9 mouse cellular contexts compared by ENCODE assay signal in genomic region chr15:84053859-84054258, GRCm38 (mm10). TPM values are rescaled to one million over a fixed set of nuclear protein-coding genes. Genes with fewer than 3 reads are reported as not detected.
DNase-seq lines count a peak whose midpoint lies in the region; ATAC-seq lines count a peak whose summit lies in the region.
"Had no signal": no experiment of that assay in that cellular context is flagged by ENCODE, and none has a peak within 500 bp of the region (broad histone marks: within the 10 kb centered on the region; RNA-seq: fewer than 3 reads in every experiment).

No protein-coding gene starts in this region.

- ATAC-seq in kidney, embryonic 14.5 days (ENCODE audit: low FRiP score, low TSS enrichment) = no peak
- peak; percentile 87 for ATAC-seq in forebrain, embryonic 14.5 days

- no peak overlapping the region for H3K4me2 ChIP-seq in kidney, embryonic 14.5 days (replicated peaks; ENCODE audit: low read depth, low read length)
- no peak overlapping the region for H3K4me2 ChIP-seq in forebrain, embryonic 14.5 days (ENCODE audit: low read length)

- H3K4me3 ChIP-seq in kidney, embryonic 14.5 days (ENCODE audit: low read length) = no peak overlapping the region
- no peak overlapping the region for H3K4me3 ChIP-seq in forebrain, embryonic 14.5 days (ENCODE audit: low read depth, low read length)

- no peak overlapping the region for H3K9ac ChIP-seq in kidney, embryonic 14.5 days (ENCODE audit: low read depth, low read length)
- no peak overlapping the region for H3K9ac ChIP-seq in forebrain, embryonic 14.5 days (ENCODE audit: low read length)

- H3K27ac ChIP-seq in kidney, embryonic 14.5 days (ENCODE audit: low read depth, low read length) = no peak overlapping the region
- H3K27ac ChIP-seq in forebrain, embryonic 14.5 days (ENCODE audit: low read depth, low read length) = no peak overlapping the region

- intact Hi-C loops in heart, postnatal 14 days (cut with DNase I) = loop anchor here (1.0 to 10.0 kb wide), 3 partner anchors 197 to 419 kb away; no protein-coding TSS in a partner anchor

- no peaks in the 10 kb centered on the region for H3K9me3 ChIP-seq in kidney, embryonic 14.5 days (ENCODE audit: control insufficient read depth, low read length)
- H3K9me3 ChIP-seq in forebrain, embryonic 14.5 days (replicated peaks; ENCODE audit: control insufficient read depth, low read length) = no peaks in the 10 kb centered on the region

- no peaks in the 10 kb centered on the region for H3K4me1 ChIP-seq in kidney, embryonic 14.5 days (ENCODE audit: control insufficient read depth, insufficient read depth, low read length)
- peaks cover 3% of the 10 kb centered on the region for H3K4me1 ChIP-seq in forebrain, embryonic 14.5 days (ENCODE audit: control insufficient read depth, insufficient read depth, low read length)

- H3K27me3 ChIP-seq in kidney, embryonic 14.5 days (ENCODE audit: control insufficient read depth, insufficient read depth, low read length) = no peaks in the 10 kb centered on the region
- H3K27me3 ChIP-seq in forebrain, embryonic 14.5 days (replicated peaks; ENCODE audit: control insufficient read depth, insufficient read depth, low read length) = no peaks in the 10 kb centered on the region

- no peaks in the 10 kb centered on the region for H3K36me3 ChIP-seq in kidney, embryonic 14.5 days (ENCODE audit: control insufficient read depth, insufficient read depth, low read length)
- no peaks in the 10 kb centered on the region for H3K36me3 ChIP-seq in forebrain, embryonic 14.5 days (ENCODE audit: control insufficient read depth, insufficient read depth, low read length)
- H3K36me3 ChIP-seq: G1E had no signal

- 46% methylated on average over 9 of the region's 9 CpGs for WGBS in kidney, embryonic 14.5 days
- WGBS in forebrain, embryonic 14.5 days = 28% methylated on average over 9 of the region's 9 CpGs

- peak; percentile 15 for DNase-seq in kidney, adult 11 months
- peak; percentile 70 for DNase-seq in cerebellum, adult 11 months
- peak; percentile 93 for DNase-seq in forebrain, embryonic 14.5 days (ENCODE audit: low spot score)
- DNase-seq in heart, postnatal 14 days = peak; percentile 74 to 86
- DNase-seq in layer of hippocampus, adult 9-11 months = peak; percentile 61
- DNase-seq in lung, postnatal 4 days = peak; percentile 71 to 78
- DNase-seq in right cerebral cortex, postnatal 36 days (ENCODE audit: low spot score in 2 of 2) = peak; percentile 62 to 75

RNA-seq across cellular contexts. Expression of gene Efcab6, which starts 11.3 kb away (rescaled TPM):
- polyA plus RNA-seq in kidney, embryonic 14.5 days (2014; fragmentation: Nextera tagmentation; extraction: Ambion mirVana) = not detected in 2 replicates
- 2.1 and 3.0 TPM in 2 replicates for polyA plus RNA-seq in forebrain, embryonic 14.5 days (2014; fragmentation: Nextera tagmentation; extraction: Ambion mirVana)
- total RNA-seq in heart, postnatal 14 days (2021) = not detected
- total RNA-seq: G1E had no signal
- polyA plus RNA-seq: G1E had no signal

RNA-seq across cellular contexts. Expression of gene Sult4a1, which starts 51.7 kb away (rescaled TPM):
- 0.10 and 0.28 TPM in 2 replicates for polyA plus RNA-seq in kidney, embryonic 14.5 days (2014; fragmentation: Nextera tagmentation; extraction: Ambion mirVana)
- polyA plus RNA-seq in forebrain, embryonic 14.5 days (2014; fragmentation: Nextera tagmentation; extraction: Ambion mirVana) = 40.4 and 51.4 TPM in 2 replicates
- under 1 TPM; 0.14 to 0.17 TPM for total RNA-seq in heart, postnatal 14 days (2021)
- total RNA-seq: G1E had no signal
- polyA plus RNA-seq: G1E had no signal

Comparison
In these comparisons a context has a peak if more than half of its experiments do, and no peak if none do; other contexts are left out.
1. DNase-seq: peak in every context shown above with its lines; median percentile 93 in forebrain, embryonic 14.5 days; 80 in heart, postnatal 14 days; 74 in lung, postnatal 4 days; 70 in cerebellum, adult 11 months; 68 in right cerebral cortex, postnatal 36 days; 61 in layer of hippocampus, adult 9-11 months; 15 in kidney, adult 11 months.
2. RNA of gene Sult4a1, which starts 51.7 kb away (polyA plus RNA-seq): 40.4 to 51.4 TPM in forebrain, embryonic 14.5 days; 0.10 to 0.28 TPM in kidney, embryonic 14.5 days; every median in the first group is over 10 times any median in the second.